Mouse (Mus musculus) mesoderm, embryonic 11.5 days (tissue): ENCODE results near the gene Olig3.
"Not testable (repeated sequence)": the region's sequence is repeated elsewhere in the genome, so short reads cannot be mapped to it uniquely, and the experiment has no call there.

Experiments used
- DNase-seq: peaks from one replicate; pipeline ENCODE4 v3.0.0-alpha.2; 2012; ENCODE audit warnings: low read depth, low spot score

Gene Olig3

GRCm38 (mm10) chr10:19361539-19362293 lies 5.4 kb downstream of the Olig3 start:
- DNase-seq: no peak

GRCm38 (mm10) chr10:19362294-19362590 lies 5.9 kb downstream of the Olig3 start:
- no peak for DNase-seq

GRCm38 (mm10) chr10:19362861-19363260 lies 6.5 kb downstream of the Olig3 start:
- DNase-seq: no peak

GRCm38 (mm10) chr10:19363365-19363764 lies 7.0 kb downstream of the Olig3 start:
- no peak for DNase-seq

GRCm38 (mm10) chr10:19369143-19369542 lies 12.8 kb downstream of the Olig3 start:
- no peak for DNase-seq

GRCm38 (mm10) chr10:19370146-19370545 lies 13.8 kb downstream of the Olig3 start:
- DNase-seq: no peak

- DNase-seq: no peak
Measured at GRCm38 (mm10) chr10:19372263-19372662, 15.9 kb downstream of the Olig3 start.

GRCm38 (mm10) chr10:19373797-19374196 lies 17.5 kb downstream of the Olig3 start:
- DNase-seq: no peak

- no peak for DNase-seq
Measured at GRCm38 (mm10) chr10:19374311-19374710, 18.0 kb downstream of the Olig3 start.

- DNase-seq: no peak
Measured at GRCm38 (mm10) chr10:19375838-19376237, 19.5 kb downstream of the Olig3 start.

GRCm38 (mm10) chr10:19380971-19381370 lies 24.6 kb downstream of the Olig3 start:
- not testable (repeated sequence) for DNase-seq

GRCm38 (mm10) chr10:19384176-19384575 lies 27.8 kb downstream of the Olig3 start:
- no peak for DNase-seq

- no peak for DNase-seq
Measured at GRCm38 (mm10) chr10:19391819-19392218, 35.5 kb downstream of the Olig3 start.

- DNase-seq: peak; percentile 33
Measured at GRCm38 (mm10) chr10:19396485-19397137, 40.3 kb downstream of the Olig3 start.

- DNase-seq: no peak
Measured at GRCm38 (mm10) chr10:19397396-19397795, 41.1 kb downstream of the Olig3 start.

GRCm38 (mm10) chr10:19401136-19401535 lies 44.8 kb downstream of the Olig3 start:
- DNase-seq: peak; percentile 71

GRCm38 (mm10) chr10:19404401-19404800 lies 48.1 kb downstream of the Olig3 start:
- DNase-seq: no peak

GRCm38 (mm10) chr10:19405959-19406358 lies 49.6 kb downstream of the Olig3 start:
- DNase-seq: no peak

- DNase-seq: no peak
Measured at GRCm38 (mm10) chr10:19407168-19407567, 50.8 kb downstream of the Olig3 start.
